Mouse (Mus musculus): ENCODE results near the gene Pxmp2. TPM values are rescaled to one million over a fixed set of nuclear protein-coding genes. Genes with fewer than 3 reads are reported as not detected.

Gene Pxmp2
- 18.5 and 20.2 TPM in 2 replicates for polyA plus RNA-seq (2016; fragmentation: Nextera tagmentation; extraction: Ambion mirVana)

DNA sequence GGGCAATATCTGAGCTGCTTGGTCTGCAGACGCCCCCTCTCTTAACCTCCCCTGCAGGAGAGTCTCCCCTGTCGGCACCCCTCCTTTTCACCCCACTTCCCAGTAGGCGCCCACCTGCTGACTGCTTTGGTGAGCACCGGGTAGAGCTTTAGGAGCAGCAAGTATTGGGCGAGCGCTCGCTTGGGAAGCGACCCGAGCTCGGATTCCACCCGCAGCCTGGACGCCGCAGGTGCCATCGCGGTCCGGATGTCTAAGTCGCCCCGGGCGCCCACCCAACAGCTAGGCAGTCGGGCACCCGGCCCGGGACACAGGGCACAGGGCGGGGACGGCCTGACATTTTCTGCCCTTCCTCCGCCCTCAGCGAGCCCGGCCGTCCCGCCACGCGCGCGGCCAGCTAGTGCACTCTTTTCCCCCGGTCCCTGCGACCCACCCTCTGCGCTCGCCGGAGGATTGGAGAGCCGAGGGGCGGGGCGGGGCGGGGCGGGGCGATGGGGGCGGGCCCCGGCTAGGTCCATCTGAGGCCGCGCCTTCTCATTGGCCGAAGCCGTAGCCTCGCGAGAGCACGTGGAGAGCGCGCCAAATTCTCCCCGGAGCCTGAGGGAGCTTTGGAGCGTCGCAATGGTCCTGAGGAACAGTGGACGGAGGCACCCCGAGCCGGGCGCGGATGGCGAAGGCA, at the start of gene Pxmp2, which contains the start of gene Pole:
Gene Pxmp2 (minus strand): TSS at position 417 of the 676 bp plus-strand sequence.
Gene Pole (plus strand): TSS at position 537 of the 676 bp plus-strand sequence.
- WGBS, result under 1% methylated on average over 61 of the region's 64 CpGs
- no peaks in the 10 kb centered on the region for H3K9me3 ChIP-seq
- peaks cover 10% of the 10 kb centered on the region for H3K4me1 ChIP-seq
- peak within 1 kb of the TSS; percentile 93 for H3K27ac ChIP-seq
- H3K27me3 ChIP-seq (ENCODE audit: insufficient read depth, poor library complexity, severe bottlenecking), result no peaks in the 10 kb centered on the region; the same call in 1 of the 2 replicates
- peaks cover 20% of the 10 kb centered on the region for H3K36me3 ChIP-seq
- DNase-seq (ENCODE audit: low spot score), result peak; percentile 98
- H3K4me3 ChIP-seq, result peak within 1 kb of the TSS; percentile 87

- no peaks in the 10 kb centered on the region for H3K9me3 ChIP-seq
- no peak overlapping the region for H3K27ac ChIP-seq
- peaks cover 90% of the 10 kb centered on the region for H3K36me3 ChIP-seq
- no peak overlapping the region for H3K4me3 ChIP-seq
- no peaks in the 10 kb centered on the region for H3K27me3 ChIP-seq (ENCODE audit: insufficient read depth, poor library complexity, severe bottlenecking)
- H3K4me1 ChIP-seq, result no peaks in the 10 kb centered on the region
- WGBS, result 87% methylated on average over 3 of the region's 3 CpGs
- DNase-seq (ENCODE audit: low spot score), result no peak
These were observed 44.5 kb upstream of the Pxmp2 start for GRCm38 (mm10) chr5:110330508-110330907.

DNA sequence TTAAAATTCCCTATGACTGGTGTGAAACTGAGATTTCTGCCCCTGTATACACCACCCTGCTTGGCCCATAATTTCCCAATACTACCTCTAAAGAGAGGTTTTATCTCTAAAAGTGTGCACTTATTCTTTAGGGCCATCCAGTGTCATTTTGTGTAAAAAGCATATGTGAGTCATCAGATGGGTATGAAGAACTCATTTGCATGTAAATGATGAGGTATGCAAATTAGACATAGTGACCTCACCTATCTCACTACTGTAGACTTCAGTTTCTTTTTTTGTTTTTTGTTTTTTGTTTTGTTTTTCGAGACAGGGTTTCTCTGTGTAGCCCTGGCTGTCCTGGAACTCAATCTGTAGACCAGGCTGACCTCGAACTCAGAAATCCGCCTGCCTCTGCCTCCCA, 27.1 kb upstream of the Pxmp2 start:
- Histone ChIP-seq H3K4me1 (no peaks in the 10 kb centered on the region), H3K27ac (no peak overlapping the region), H3K9me3 (no peaks in the 10 kb centered on the region), H3K27me3 (ENCODE audit: insufficient read depth, poor library complexity, severe bottlenecking) (no peaks in the 10 kb centered on the region), H3K36me3 (peaks cover 75% of the 10 kb centered on the region), H3K4me3 (no peak overlapping the region)
- WGBS, result 98% methylated on average over 3 of the region's 3 CpGs
- no peak for DNase-seq (ENCODE audit: low spot score)

- 94% methylated on average over 7 of the region's 7 CpGs for WGBS
- H3K4me1 ChIP-seq, result no peaks in the 10 kb centered on the region
- no peak overlapping the region for H3K27ac ChIP-seq
- peaks cover 94% of the 10 kb centered on the region for H3K36me3 ChIP-seq
- no peaks in the 10 kb centered on the region for H3K9me3 ChIP-seq
- DNase-seq (ENCODE audit: low spot score), result no peak
- no peaks in the 10 kb centered on the region for H3K27me3 ChIP-seq (ENCODE audit: insufficient read depth, poor library complexity, severe bottlenecking)
- no peak overlapping the region for H3K4me3 ChIP-seq
These were observed 22.9 kb upstream of the Pxmp2 start for GRCm38 (mm10) chr5:110308861-110309260.

- WGBS, result 89% methylated on average over 2 of the region's 2 CpGs
These were observed 14.6 kb upstream of the Pxmp2 start for GRCm38 (mm10) chr5:110300591-110300990.

DNA sequence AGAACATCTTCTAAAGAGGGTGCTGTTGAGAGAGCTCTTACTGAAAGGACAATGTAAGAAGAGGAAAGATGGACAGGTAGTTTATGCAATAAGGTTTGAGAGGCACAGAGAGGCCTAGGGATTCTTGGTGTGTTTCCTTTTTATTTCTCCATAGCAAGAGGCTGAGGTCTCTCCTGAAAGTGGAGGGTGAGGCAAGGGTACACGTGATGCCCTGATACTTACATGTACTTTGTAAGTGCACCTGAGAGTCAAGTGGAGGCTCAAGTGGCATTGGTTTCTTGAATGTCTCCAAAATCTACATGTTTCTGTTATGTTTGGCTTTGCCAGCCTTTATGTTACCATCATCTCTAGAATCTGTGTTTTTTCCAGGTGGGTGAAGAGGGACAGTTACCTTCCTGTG, 10.7 kb upstream of the Pxmp2 start:
- Histone ChIP-seq H3K36me3 (peaks cover 93% of the 10 kb centered on the region), H3K9me3 (no peaks in the 10 kb centered on the region), H3K27ac (no peak overlapping the region), H3K27me3 (ENCODE audit: insufficient read depth, poor library complexity, severe bottlenecking) (no peaks in the 10 kb centered on the region), H3K4me3 (no peak overlapping the region), H3K4me1 (no peaks in the 10 kb centered on the region)
- 97% methylated on average over 1 of the region's 1 CpGs for WGBS
- DNase-seq (ENCODE audit: low spot score), result no peak

More at GRCm38 (mm10) chr5:110300591-110300990, 14.6 kb upstream of the Pxmp2 start:
- Histone ChIP-seq H3K9me3 (no peaks in the 10 kb centered on the region), H3K27me3 (ENCODE audit: insufficient read depth, poor library complexity, severe bottlenecking) (no peaks in the 10 kb centered on the region), H3K4me3 (no peak overlapping the region), H3K36me3 (peaks cover 96% of the 10 kb centered on the region), H3K27ac (no peak overlapping the region), H3K4me1 (no peaks in the 10 kb centered on the region)
- no peak for DNase-seq (ENCODE audit: low spot score)

DNA sequence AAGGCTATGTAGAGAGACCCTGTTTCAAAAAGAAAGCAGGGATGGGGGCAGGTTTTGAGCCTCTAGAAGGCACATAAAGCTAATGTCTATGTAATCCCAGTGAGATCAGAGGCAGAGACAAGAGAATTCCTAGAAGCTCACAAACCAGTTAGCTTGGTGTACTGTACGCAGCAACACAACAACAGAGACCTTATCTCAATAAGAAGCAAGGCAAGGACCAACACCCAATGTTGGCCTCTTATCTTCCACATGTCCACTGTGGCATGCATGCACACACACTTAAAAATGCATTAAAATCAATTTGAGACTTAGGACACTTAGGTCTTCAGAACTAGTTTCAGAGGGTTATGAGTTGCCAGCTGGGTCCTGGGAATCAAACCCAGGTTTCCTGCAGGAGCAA, 5.7 kb upstream of the Pxmp2 start:
- DNase-seq (ENCODE audit: low spot score), result no peak
- Histone ChIP-seq H3K27ac (no peak overlapping the region), H3K4me3 (no peak overlapping the region), H3K27me3 (ENCODE audit: insufficient read depth, poor library complexity, severe bottlenecking) (no peaks in the 10 kb centered on the region), H3K36me3 (peaks cover 71% of the 10 kb centered on the region), H3K9me3 (no peaks in the 10 kb centered on the region), H3K4me1 (peaks cover 7% of the 10 kb centered on the region)
- 86% methylated on average over 1 of the region's 1 CpGs for WGBS

- peaks cover 10% of the 10 kb centered on the region for H3K4me1 ChIP-seq
- WGBS, result 68% methylated on average over 2 of the region's 2 CpGs
These were observed 1.1 kb upstream of the Pxmp2 start for GRCm38 (mm10) chr5:110287084-110287475.

DNA sequence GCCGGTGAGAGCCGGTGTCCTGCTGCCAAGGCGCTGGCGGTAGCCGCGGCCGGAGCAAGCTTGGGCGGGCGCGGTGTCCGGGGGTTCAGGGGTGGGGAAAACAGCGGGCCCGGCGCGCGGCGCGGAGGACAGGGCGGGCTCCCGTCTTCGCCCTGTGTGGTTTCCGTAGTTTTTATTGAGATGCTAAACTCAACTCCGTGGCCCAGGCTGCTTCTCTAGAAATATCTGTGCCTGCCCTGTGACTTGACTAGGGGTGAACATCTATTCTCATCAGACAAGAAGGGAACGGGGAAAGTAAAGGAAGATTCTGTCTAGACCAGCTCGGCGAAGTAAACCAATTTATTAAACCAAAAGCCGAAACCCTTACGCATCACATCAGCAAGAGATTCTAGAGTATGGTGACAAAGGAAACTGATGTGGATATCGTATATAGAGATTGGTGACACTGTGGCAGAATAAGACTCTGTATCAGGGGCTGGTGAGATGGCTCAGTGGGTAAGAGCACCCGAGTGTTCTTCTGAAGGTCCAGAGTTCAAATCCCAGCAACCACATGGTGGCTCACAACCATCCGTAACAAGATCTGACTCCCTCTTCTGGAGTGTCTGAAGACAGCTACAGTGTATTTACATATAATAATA, 579 bp upstream of the Pxmp2 start:
- Histone ChIP-seq H3K4me3 (peak overlapping the region; percentile 87), H3K4me1 (peaks cover 10% of the 10 kb centered on the region), H3K27me3 (ENCODE audit: insufficient read depth, poor library complexity, severe bottlenecking) (no peaks in the 10 kb centered on the region; the same call in 1 of the 2 replicates), H3K36me3 (peaks cover 26% of the 10 kb centered on the region), H3K27ac (peak overlapping the region; percentile 93), H3K9me3 (no peaks in the 10 kb centered on the region)
- no peak for DNase-seq (ENCODE audit: low spot score)
- 4% methylated on average over 31 of the region's 31 CpGs for WGBS

More at GRCm38 (mm10) chr5:110287084-110287475, 1.1 kb upstream of the Pxmp2 start:
- no peak overlapping the region for H3K27ac ChIP-seq
- no peaks in the 10 kb centered on the region for H3K9me3 ChIP-seq
- DNase-seq (ENCODE audit: low spot score), result no peak
- no peaks in the 10 kb centered on the region; the same call in 1 of the 2 replicates for H3K27me3 ChIP-seq (ENCODE audit: insufficient read depth, poor library complexity, severe bottlenecking)
- H3K4me3 ChIP-seq, result peak overlapping the region; percentile 87
- peaks cover 31% of the 10 kb centered on the region for H3K36me3 ChIP-seq

GRCm38 (mm10) chr5:110285156-110285555, 830 bp downstream of the Pxmp2 start:
- Histone ChIP-seq H3K9me3 (no peaks in the 10 kb centered on the region), H3K27ac (no peak overlapping the region), H3K27me3 (ENCODE audit: insufficient read depth, poor library complexity, severe bottlenecking) (no peaks in the 10 kb centered on the region; the same call in 1 of the 2 replicates), H3K4me3 (peak overlapping the region; percentile 87), H3K4me1 (peaks cover 10% of the 10 kb centered on the region), H3K36me3 (peaks cover 12% of the 10 kb centered on the region)
- no peak for DNase-seq (ENCODE audit: low spot score)
- WGBS, result 3% methylated on average over 15 of the region's 15 CpGs

- peaks cover 6% of the 10 kb centered on the region for H3K36me3 ChIP-seq
- H3K4me3 ChIP-seq, result peak overlapping the region; percentile 87
- no peaks in the 10 kb centered on the region for H3K9me3 ChIP-seq
- H3K27me3 ChIP-seq (ENCODE audit: insufficient read depth, poor library complexity, severe bottlenecking), result no peaks in the 10 kb centered on the region; the same call in 1 of the 2 replicates
- peak; percentile 84 for DNase-seq (ENCODE audit: low spot score)
- no peak overlapping the region for H3K27ac ChIP-seq
- H3K4me1 ChIP-seq, result peaks cover 10% of the 10 kb centered on the region
- 9% methylated on average over 4 of the region's 4 CpGs for WGBS
These were observed 1.4 kb downstream of the Pxmp2 start for GRCm38 (mm10) chr5:110284536-110284935.

DNA sequence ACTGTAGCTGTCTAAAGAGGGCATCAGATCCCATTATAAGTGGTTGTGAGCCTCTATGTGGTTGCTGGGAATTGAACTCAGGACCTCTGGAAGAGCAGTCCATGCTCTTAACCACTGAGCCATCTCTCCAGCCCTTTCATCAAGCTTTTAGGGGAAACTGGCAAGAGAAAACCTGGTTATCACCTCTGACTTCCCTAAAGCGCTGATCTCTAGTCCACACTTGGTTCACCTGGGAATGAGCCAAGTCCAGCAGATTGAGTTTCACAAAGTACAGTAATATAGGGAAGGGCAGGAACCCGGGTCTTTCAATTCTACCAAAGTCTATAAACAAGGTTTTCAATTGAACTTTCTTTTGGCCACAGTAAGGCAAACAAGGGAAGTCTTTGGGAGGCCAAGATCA, 4.0 kb downstream of the Pxmp2 start:
- H3K4me1 ChIP-seq, result peaks cover 4% of the 10 kb centered on the region
- no peak for DNase-seq (ENCODE audit: low spot score)
- H3K4me3 ChIP-seq, result no peak overlapping the region
- no peaks in the 10 kb centered on the region; the same call in 1 of the 2 replicates for H3K27me3 ChIP-seq (ENCODE audit: insufficient read depth, poor library complexity, severe bottlenecking)
- 82% methylated on average over 2 of the region's 2 CpGs for WGBS
- H3K27ac ChIP-seq, result no peak overlapping the region
- no peaks in the 10 kb centered on the region for H3K36me3 ChIP-seq
- no peaks in the 10 kb centered on the region for H3K9me3 ChIP-seq

DNA sequence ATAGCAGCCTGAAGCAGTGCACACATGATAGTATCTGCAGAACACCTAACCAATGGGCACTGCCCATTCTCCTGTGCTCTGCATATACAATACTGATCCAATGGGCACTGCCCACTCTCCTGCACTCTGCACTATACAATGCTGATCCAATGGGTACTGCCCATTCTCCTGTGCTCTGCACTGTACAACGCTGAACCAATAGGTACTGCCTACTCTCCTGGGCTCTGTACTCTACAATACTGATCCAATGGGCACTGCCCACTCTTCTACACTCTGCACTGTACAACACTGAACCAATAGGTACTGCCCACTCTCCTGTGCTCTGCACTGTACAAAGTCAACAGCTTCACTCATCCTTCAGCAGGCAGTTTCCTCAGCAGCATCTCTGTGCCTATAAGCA, 9.1 kb downstream of the Pxmp2 start:
- Histone ChIP-seq H3K36me3 (no peaks in the 10 kb centered on the region), H3K4me1 (no peaks in the 10 kb centered on the region), H3K4me3 (no peak overlapping the region), H3K9me3 (no peaks in the 10 kb centered on the region), H3K27me3 (ENCODE audit: insufficient read depth, poor library complexity, severe bottlenecking) (no peaks in the 10 kb centered on the region), H3K27ac (no peak overlapping the region)
- no peak for DNase-seq (ENCODE audit: low spot score)
- WGBS, result 89% methylated on average over 1 of the region's 1 CpGs
